Mouse (Mus musculus): ENCODE data around the gene Pglyrp2. TPM values are rescaled to one million over a fixed set of nuclear protein-coding genes. Genes with fewer than 3 reads are reported as not detected.

Gene Pglyrp2
- polyA plus RNA-seq, 1 experiment, result 2.0 TPM

DNA sequence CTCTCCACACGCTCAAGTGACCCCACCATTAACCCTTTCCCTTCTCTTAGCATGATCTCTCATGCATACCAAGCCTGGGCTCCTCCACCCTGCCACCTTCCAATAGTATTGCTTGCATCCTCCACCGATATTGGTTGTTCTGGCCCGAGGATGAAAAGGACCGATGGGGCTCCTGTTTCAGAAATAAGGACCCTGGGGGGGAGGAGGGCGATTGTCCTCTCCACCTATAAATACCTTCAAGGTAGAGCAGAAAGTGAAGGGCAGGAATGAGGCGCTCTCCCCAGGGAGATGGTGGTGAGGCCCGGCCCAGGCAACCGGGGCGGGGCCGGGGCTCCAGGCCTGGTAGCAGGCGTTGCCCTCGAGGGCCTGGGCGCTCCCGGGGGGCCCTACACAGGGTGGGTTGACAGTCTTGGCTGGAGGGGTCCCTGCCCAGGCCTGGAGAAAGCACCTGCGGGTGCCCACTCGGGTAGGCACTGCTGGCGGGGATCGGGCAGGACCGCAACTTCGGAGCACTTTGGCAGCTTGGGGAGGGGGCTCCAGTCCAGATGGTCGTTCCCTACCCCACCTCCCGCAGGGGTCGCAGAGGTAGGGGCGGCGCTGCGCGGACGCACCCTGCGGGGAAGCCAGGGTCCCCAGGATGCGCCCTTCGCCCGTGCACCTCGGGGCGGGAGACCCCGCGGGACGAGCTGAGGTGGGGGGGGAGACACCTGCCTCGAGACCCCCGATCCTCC, 35.4 kb downstream of the Pglyrp2 start:
- Histone ChIP-seq H3K4me3 (ENCODE audit: control insufficient read depth, low read depth, low read length) (peak overlapping the region; percentile 89), H3K36me3 (ENCODE audit: control insufficient read depth, insufficient read depth, low read length) (no peaks in the 10 kb centered on the region), H3K27me3 (ENCODE audit: control insufficient read depth, insufficient read depth, low read length) (no peaks in the 10 kb centered on the region), H3K4me1 (ENCODE audit: control insufficient read depth, insufficient read depth, low read length) (peaks cover 9% of the 10 kb centered on the region), H3K27ac (ENCODE audit: control insufficient read depth, insufficient read depth, low read depth, low read length) (no peak overlapping the region; the same call in 1 of the 2 replicates)
- TF ChIP-seq POLR2A (IDR thresholded peaks at IDR 0.05; ENCODE audit: control insufficient read depth, low read depth, low read length), result no peak
- no peak for TF ChIP-seq CTCF (IDR thresholded peaks at IDR 0.05; ENCODE audit: control insufficient read depth, insufficient read depth, insufficient replicate concordance, low read depth, low read length)

DNA sequence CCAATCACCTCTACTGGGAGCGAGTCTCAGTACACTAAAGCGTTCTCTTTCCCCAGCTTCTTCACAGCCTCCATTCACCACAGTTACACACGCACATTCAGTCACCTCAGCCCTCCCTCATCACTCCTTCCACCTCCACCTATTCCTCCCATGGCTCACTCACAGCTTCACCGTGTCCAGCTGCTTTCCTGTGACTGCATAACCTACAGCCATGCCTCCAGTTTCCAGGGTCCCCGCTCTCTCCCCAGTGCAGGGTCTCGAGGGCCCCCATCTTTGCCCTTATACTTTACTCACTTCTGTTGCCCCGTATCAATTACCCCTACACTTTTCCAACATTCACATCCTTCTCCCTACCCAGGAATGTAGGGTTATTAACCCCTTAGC, 36.0 kb downstream of the Pglyrp2 start:
- H3K4me1 ChIP-seq (ENCODE audit: control insufficient read depth, insufficient read depth, low read length), result peaks cover 9% of the 10 kb centered on the region
- TF ChIP-seq CTCF (IDR thresholded peaks at IDR 0.05; ENCODE audit: control insufficient read depth, insufficient read depth, insufficient replicate concordance, low read depth, low read length) (no peak), POLR2A (IDR thresholded peaks at IDR 0.05; ENCODE audit: control insufficient read depth, low read depth, low read length) (no peak)
- H3K27me3 ChIP-seq (ENCODE audit: control insufficient read depth, insufficient read depth, low read length), result no peaks in the 10 kb centered on the region
- no peak overlapping the region for H3K4me3 ChIP-seq (ENCODE audit: control insufficient read depth, low read depth, low read length)
- H3K36me3 ChIP-seq (ENCODE audit: control insufficient read depth, insufficient read depth, low read length), result no peaks in the 10 kb centered on the region
- no peak overlapping the region for H3K27ac ChIP-seq (ENCODE audit: control insufficient read depth, insufficient read depth, low read depth, low read length)

DNA sequence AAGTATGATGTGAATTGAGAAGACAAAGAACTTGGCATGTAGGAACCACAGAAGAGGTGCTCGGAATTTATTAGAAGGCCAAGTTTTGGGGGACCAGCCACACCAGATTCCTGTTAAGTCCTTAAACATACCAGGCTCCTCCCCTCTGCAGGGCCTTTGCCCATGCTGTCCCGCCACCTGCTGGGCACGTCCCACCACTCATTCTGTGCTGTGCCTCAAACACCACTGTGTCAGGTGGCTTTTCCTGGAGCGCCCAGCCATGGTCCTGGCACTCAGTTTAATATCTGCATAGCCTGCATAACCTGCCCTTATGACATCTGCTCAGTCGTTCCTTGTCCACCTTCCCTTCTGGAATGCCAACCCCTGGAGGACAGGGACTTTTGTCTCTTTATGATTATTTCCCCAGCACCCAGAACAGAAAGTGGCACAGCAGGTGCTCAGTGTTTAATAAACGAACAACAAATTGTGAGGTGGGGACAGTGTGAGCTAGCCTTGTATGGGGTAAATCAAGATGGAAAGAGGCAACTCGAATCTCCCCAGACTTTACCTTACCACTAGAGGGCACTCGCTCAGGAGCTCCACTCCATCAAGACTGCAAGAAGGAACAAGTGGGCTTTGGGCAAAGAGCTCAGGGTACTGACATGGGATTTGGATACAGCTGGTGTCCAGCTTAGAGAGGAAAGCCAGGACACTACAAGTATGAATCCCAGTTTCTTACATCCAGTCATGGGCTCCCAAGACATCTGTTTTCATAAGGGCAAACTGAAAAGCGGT, 37.1 kb downstream of the Pglyrp2 start:
- H3K4me3 ChIP-seq (ENCODE audit: control insufficient read depth, low read depth, low read length), result no peak overlapping the region
- no peaks in the 10 kb centered on the region for H3K27me3 ChIP-seq (ENCODE audit: control insufficient read depth, insufficient read depth, low read length)

DNA sequence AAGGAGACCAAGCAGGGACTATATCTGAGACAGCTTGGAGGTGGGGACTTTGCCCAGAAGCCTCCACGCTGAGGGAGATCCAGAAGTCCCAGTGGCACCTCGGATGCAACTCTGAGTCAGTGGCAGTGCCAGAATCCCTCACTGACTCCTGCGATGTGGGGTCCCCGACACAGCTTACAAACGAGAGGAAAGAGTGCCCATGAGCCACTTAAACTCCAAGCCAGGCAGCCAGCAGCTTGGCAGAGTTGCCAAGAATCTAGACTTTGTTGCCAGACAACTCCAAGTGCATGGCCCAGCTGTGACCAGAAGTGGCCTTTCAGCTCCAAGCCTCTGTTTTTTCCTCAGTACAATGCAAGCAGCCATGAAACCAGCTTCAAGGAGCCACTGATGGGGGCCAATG, 40.3 kb downstream of the Pglyrp2 start:
- Histone ChIP-seq H3K4me1 (ENCODE audit: control insufficient read depth, insufficient read depth, low read length) (peaks cover 5% of the 10 kb centered on the region), H3K4me3 (ENCODE audit: control insufficient read depth, low read depth, low read length) (no peak overlapping the region), H3K36me3 (ENCODE audit: control insufficient read depth, insufficient read depth, low read length) (no peaks in the 10 kb centered on the region), H3K27ac (ENCODE audit: control insufficient read depth, insufficient read depth, low read depth, low read length) (no peak overlapping the region), H3K27me3 (ENCODE audit: control insufficient read depth, insufficient read depth, low read length) (no peaks in the 10 kb centered on the region)
- TF ChIP-seq POLR2A (IDR thresholded peaks at IDR 0.05; ENCODE audit: control insufficient read depth, low read depth, low read length), result no peak
- no peak for TF ChIP-seq CTCF (IDR thresholded peaks at IDR 0.05; ENCODE audit: control insufficient read depth, insufficient read depth, insufficient replicate concordance, low read depth, low read length)

More for the DNA sequence above, 37.1 kb downstream of the Pglyrp2 start:
- Histone ChIP-seq H3K27ac (ENCODE audit: control insufficient read depth, insufficient read depth, low read depth, low read length) (no peak overlapping the region), H3K36me3 (ENCODE audit: control insufficient read depth, insufficient read depth, low read length) (no peaks in the 10 kb centered on the region), H3K4me1 (ENCODE audit: control insufficient read depth, insufficient read depth, low read length) (peaks cover 8% of the 10 kb centered on the region)
- TF ChIP-seq CTCF (IDR thresholded peaks at IDR 0.05; ENCODE audit: control insufficient read depth, insufficient read depth, insufficient replicate concordance, low read depth, low read length) (peak; percentile 14; the same call in 1 of the 2 replicates), POLR2A (IDR thresholded peaks at IDR 0.05; ENCODE audit: control insufficient read depth, low read depth, low read length) (no peak)

DNA sequence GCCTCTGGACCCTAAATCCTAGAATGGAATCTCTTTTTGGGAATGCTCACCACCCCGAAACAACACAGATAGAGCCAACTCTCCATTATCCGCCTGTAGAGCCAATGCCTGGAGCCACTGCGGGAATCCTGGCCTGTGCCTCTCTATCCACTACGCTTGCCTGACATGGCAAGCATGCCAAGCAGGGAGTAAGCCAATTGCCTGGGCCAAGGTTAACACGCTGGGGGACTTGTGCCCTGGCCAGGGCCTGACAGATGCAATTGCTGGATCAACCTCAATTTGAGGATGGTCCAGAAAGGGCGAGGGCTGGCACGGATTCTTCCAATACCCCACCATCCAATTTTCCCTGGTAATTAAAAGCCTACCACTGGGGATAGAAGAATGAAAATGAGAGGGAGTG, 41.4 kb downstream of the Pglyrp2 start:
- H3K4me3 ChIP-seq (ENCODE audit: control insufficient read depth, low read depth, low read length), result no peak overlapping the region
- H3K27ac ChIP-seq (ENCODE audit: control insufficient read depth, insufficient read depth, low read depth, low read length), result no peak overlapping the region
- no peaks in the 10 kb centered on the region for H3K36me3 ChIP-seq (ENCODE audit: control insufficient read depth, insufficient read depth, low read length)
- TF ChIP-seq CTCF (IDR thresholded peaks at IDR 0.05; ENCODE audit: control insufficient read depth, insufficient read depth, insufficient replicate concordance, low read depth, low read length), result no peak
- no peak for TF ChIP-seq POLR2A (IDR thresholded peaks at IDR 0.05; ENCODE audit: control insufficient read depth, low read depth, low read length)
- H3K4me1 ChIP-seq (ENCODE audit: control insufficient read depth, insufficient read depth, low read length), result no peaks in the 10 kb centered on the region; the same call in 1 of the 2 replicates
- H3K27me3 ChIP-seq (ENCODE audit: control insufficient read depth, insufficient read depth, low read length), result no peaks in the 10 kb centered on the region

DNA sequence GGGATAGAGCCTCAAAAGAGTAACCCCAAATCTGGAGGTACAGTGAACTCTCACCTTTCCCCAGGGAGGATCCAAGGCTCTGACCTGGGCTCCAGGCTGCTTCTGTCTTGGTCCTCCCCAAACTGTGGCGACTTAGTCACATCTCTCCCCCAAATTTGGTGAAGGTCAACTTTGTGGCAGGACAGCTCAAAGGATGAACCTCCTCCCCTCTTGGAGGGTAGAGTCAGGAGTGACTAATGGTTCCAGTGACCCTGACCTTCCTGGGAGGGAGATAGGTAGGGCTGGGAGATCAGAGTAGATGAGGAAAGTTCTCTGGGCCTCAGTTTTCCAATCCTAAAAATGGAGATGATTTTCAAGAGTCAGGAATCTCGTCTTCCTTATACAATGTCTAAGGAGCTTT, 45.2 kb downstream of the Pglyrp2 start:
- TF ChIP-seq POLR2A (IDR thresholded peaks at IDR 0.05; ENCODE audit: control insufficient read depth, low read depth, low read length), result no peak
- TF ChIP-seq CTCF (IDR thresholded peaks at IDR 0.05; ENCODE audit: control insufficient read depth, insufficient read depth, insufficient replicate concordance, low read depth, low read length), result no peak
- H3K27me3 ChIP-seq (ENCODE audit: control insufficient read depth, insufficient read depth, low read length), result no peaks in the 10 kb centered on the region
- no peak overlapping the region for H3K4me3 ChIP-seq (ENCODE audit: control insufficient read depth, low read depth, low read length)
- no peaks in the 10 kb centered on the region for H3K36me3 ChIP-seq (ENCODE audit: control insufficient read depth, insufficient read depth, low read length)
- H3K27ac ChIP-seq (ENCODE audit: control insufficient read depth, insufficient read depth, low read depth, low read length), result no peak overlapping the region
- H3K4me1 ChIP-seq (ENCODE audit: control insufficient read depth, insufficient read depth, low read length), result no peaks in the 10 kb centered on the region; the same call in 1 of the 2 replicates

DNA sequence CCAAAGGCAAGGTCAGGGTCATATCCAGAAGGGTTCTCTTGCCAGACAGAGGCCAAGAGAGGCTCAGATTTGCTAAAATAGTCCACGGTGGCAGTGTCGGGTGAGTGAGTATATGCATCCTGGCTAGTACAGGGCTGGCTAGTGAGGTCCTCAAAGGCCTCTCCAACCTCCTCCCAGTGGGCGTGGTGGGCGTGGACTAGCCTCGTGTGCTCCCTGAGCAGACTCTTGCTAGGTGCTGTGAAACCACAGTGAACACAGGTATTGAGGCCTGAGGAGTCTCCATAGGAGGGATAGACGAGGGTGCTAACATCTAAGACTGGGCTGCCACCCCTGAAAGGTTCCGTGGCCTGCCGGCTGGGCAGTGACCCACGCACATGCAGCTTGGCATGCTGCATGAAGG, 46.8 kb downstream of the Pglyrp2 start:
- H3K27ac ChIP-seq (ENCODE audit: control insufficient read depth, insufficient read depth, low read depth, low read length), result no peak overlapping the region
- no peak overlapping the region for H3K4me3 ChIP-seq (ENCODE audit: control insufficient read depth, low read depth, low read length)
- no peaks in the 10 kb centered on the region for H3K4me1 ChIP-seq (ENCODE audit: control insufficient read depth, insufficient read depth, low read length)
- no peaks in the 10 kb centered on the region for H3K27me3 ChIP-seq (ENCODE audit: control insufficient read depth, insufficient read depth, low read length)
- TF ChIP-seq POLR2A (IDR thresholded peaks at IDR 0.05; ENCODE audit: control insufficient read depth, low read depth, low read length), result no peak
- TF ChIP-seq CTCF (IDR thresholded peaks at IDR 0.05; ENCODE audit: control insufficient read depth, insufficient read depth, insufficient replicate concordance, low read depth, low read length), result no peak
- H3K36me3 ChIP-seq (ENCODE audit: control insufficient read depth, insufficient read depth, low read length), result no peaks in the 10 kb centered on the region
